Mouse (Mus musculus) ES-E14 (cell line): ENCODE data around the gene Msh2.

Source experiments
- HCFC1 ChIP-seq: IDR thresholded peaks from 2 replicates; pipeline ENCODE4 v1.6.1; 2012; ENCODE audit warnings: low read length, inconsistent platforms, borderline replicate concordance; ENCODE audit not compliant: insufficient read depth
- MAFK ChIP-seq: IDR thresholded peaks from 2 replicates; pipeline ENCODE4 v1.6.1; 2014; ENCODE audit warnings: mild to moderate bottlenecking, low read depth, low read length, inconsistent platforms; ENCODE audit not compliant: insufficient read depth
- ZC3H11A ChIP-seq: IDR thresholded peaks from 2 replicates; pipeline ENCODE4 v1.6.1; 2012; ENCODE audit warnings: low read depth, mild to moderate bottlenecking, inconsistent platforms, low read length, borderline replicate concordance

DNA sequence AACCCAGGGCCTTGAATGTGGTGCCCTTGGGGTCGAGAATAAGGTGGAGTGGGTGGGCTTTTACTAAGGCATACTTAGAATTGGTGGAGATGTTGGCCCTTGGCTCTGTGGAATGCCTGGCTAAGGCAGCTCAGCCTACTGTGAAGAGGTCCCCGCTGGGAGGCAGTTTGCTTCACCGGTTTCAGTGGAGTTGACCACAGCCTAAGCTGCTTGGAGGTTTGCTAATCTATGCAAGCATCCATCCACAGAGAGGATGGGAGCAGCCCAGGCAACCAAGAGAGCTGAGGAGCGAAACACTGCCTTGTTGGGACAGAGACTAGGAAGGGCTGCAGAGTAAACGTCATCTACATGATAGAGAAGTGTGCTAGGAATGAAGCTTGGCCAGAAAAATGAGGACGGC lies 24.7 kb downstream of the Msh2 start:
- TF ChIP-seq ZC3H11A: no peak
- TF ChIP-seq MAFK: no peak
- TF ChIP-seq HCFC1: no peak
